Mouse (Mus musculus) embryonic facial prominence, embryonic 15.5 days (tissue): ENCODE results near the gene Xdh. TPM values are rescaled to one million over a fixed set of nuclear protein-coding genes. Genes with fewer than 3 reads are reported as not detected.

Experiments
- ATAC-seq: fragments of 200-750 bp; cut with Nextera tagmentation; 2 replicates; pipeline ENCODE4 v1.8.0; 2017; ENCODE audit warnings: low read depth, moderate TSS enrichment; ENCODE audit not compliant: insufficient number of reproducible peaks, low FRiP score, low TSS enrichment
- H3K27ac ChIP-seq: fragments of 300-500 bp; sonication (generic); replicated peaks from 2 replicates; pipeline ENCODE4 v1.5.1; 2015; ENCODE audit warnings: mild to moderate bottlenecking, inconsistent platforms
- H3K27me3 ChIP-seq: fragments of 300-500 bp; sonication (generic); 2 replicates; pipeline ENCODE4 v1.6.1; 2015; ENCODE audit warnings: inconsistent platforms
- H3K36me3 ChIP-seq: fragments of 300-500 bp; sonication (generic); 2 replicates; pipeline ENCODE4 v1.6.1; 2015; ENCODE audit warnings: mild to moderate bottlenecking, inconsistent platforms
- H3K4me1 ChIP-seq: fragments of 300-500 bp; sonication (generic); 2 replicates; pipeline ENCODE4 v1.6.1; 2015; ENCODE audit warnings: inconsistent platforms
- H3K4me2 ChIP-seq: fragments of 300-500 bp; sonication (generic); replicated peaks from 2 replicates; pipeline ENCODE4 v1.6.1; 2015; ENCODE audit warnings: mild to moderate bottlenecking, inconsistent platforms
- H3K4me3 ChIP-seq: fragments of 300-500 bp; sonication (generic); replicated peaks from 2 replicates; pipeline ENCODE4 v1.5.1; 2015; ENCODE audit warnings: mild to moderate bottlenecking, inconsistent platforms
- H3K9ac ChIP-seq: fragments of 300-500 bp; sonication (generic); 2 replicates; pipeline ENCODE4 v1.6.1; 2015; ENCODE audit warnings: inconsistent platforms
- H3K9me3 ChIP-seq: fragments of 300-500 bp; sonication (generic); replicated peaks from 2 replicates; pipeline ENCODE4 v1.6.1; 2016; ENCODE audit warnings: inconsistent platforms
- WGBS: fragments of 180-500 bp; shearing (Covaris S2); methylation state at CpG from one replicate; pipeline ENCODE4 v1.1.7; 2015; 5-methylcytosine and 5-hydroxymethylcytosine counted together
- polyA plus RNA-seq: library from polyadenylated mRNA; unstranded; fragments of >200 nt; fragmentation: Nextera tagmentation; extraction: Ambion mirVana; gene quantifications from 2 replicates; pipeline ENCODE4 v1.2.1, GENCODE M21; 2015

Xdh gene
- polyA plus RNA-seq, 1 experiment from 2014 or later: 2.8 TPM

- WGBS: 69% methylated on average over 3 of the region's 3 CpGs
- no peaks in the 10 kb centered on the region for H3K4me1 ChIP-seq
- no peaks in the 10 kb centered on the region for H3K27me3 ChIP-seq
- no peaks in the 10 kb centered on the region for H3K36me3 ChIP-seq
- H3K4me2 ChIP-seq: no peak overlapping the region
- no peak overlapping the region for H3K27ac ChIP-seq
- no peaks in the 10 kb centered on the region for H3K9me3 ChIP-seq
- H3K4me3 ChIP-seq: no peak overlapping the region
- ATAC-seq: no peak
- no peak overlapping the region for H3K9ac ChIP-seq
These were observed 8.2 kb downstream of the Xdh start for GRCm38 (mm10) chr17:73941816-73942215.

GRCm38 (mm10) chr17:73937073-73937472 lies 12.9 kb downstream of the Xdh start:
- no peaks in the 10 kb centered on the region for H3K27me3 ChIP-seq
- no peak for ATAC-seq
- no peaks in the 10 kb centered on the region for H3K9me3 ChIP-seq
- no peaks in the 10 kb centered on the region for H3K36me3 ChIP-seq
- H3K27ac ChIP-seq: no peak overlapping the region
- H3K4me1 ChIP-seq: no peaks in the 10 kb centered on the region
- H3K4me3 ChIP-seq: no peak overlapping the region
- no peak overlapping the region for H3K4me2 ChIP-seq
- 55% methylated on average over 7 of the region's 7 CpGs for WGBS
- no peak overlapping the region for H3K9ac ChIP-seq

- Histone ChIP-seq H3K9ac (no peak overlapping the region), H3K36me3 (no peaks in the 10 kb centered on the region), H3K9me3 (no peaks in the 10 kb centered on the region), H3K4me1 (no peaks in the 10 kb centered on the region), H3K4me2 (no peak overlapping the region), H3K4me3 (no peak overlapping the region), H3K27ac (no peak overlapping the region), H3K27me3 (no peaks in the 10 kb centered on the region)
- ATAC-seq: no peak
- WGBS: 81% methylated on average over 4 of the region's 4 CpGs
These were observed 14.8 kb downstream of the Xdh start for GRCm38 (mm10) chr17:73935163-73935562.

GRCm38 (mm10) chr17:73934281-73934680 lies 15.7 kb downstream of the Xdh start:
- Histone ChIP-seq H3K4me1 (no peaks in the 10 kb centered on the region), H3K4me3 (no peak overlapping the region), H3K27ac (no peak overlapping the region), H3K4me2 (no peak overlapping the region), H3K36me3 (no peaks in the 10 kb centered on the region), H3K27me3 (no peaks in the 10 kb centered on the region), H3K9ac (no peak overlapping the region), H3K9me3 (no peaks in the 10 kb centered on the region)
- ATAC-seq: no peak
- 62% methylated on average over 4 of the region's 4 CpGs for WGBS

- H3K36me3 ChIP-seq: no peaks in the 10 kb centered on the region
- 47% methylated on average over 4 of the region's 4 CpGs for WGBS
- no peak for ATAC-seq
- no peak overlapping the region for H3K9ac ChIP-seq
- H3K27me3 ChIP-seq: no peaks in the 10 kb centered on the region
- H3K4me2 ChIP-seq: no peak overlapping the region
- H3K27ac ChIP-seq: no peak overlapping the region; the same call in 1 of the 2 replicates
- no peaks in the 10 kb centered on the region for H3K9me3 ChIP-seq
- H3K4me3 ChIP-seq: no peak overlapping the region
- no peaks in the 10 kb centered on the region for H3K4me1 ChIP-seq
These were observed 16.4 kb downstream of the Xdh start for GRCm38 (mm10) chr17:73933616-73934015.

- no peak for ATAC-seq
- no peak overlapping the region for H3K9ac ChIP-seq
- WGBS: 79% methylated on average over 4 of the region's 4 CpGs
- H3K9me3 ChIP-seq: no peaks in the 10 kb centered on the region
- H3K27me3 ChIP-seq: no peaks in the 10 kb centered on the region
- H3K4me2 ChIP-seq: no peak overlapping the region
- H3K27ac ChIP-seq: no peak overlapping the region
- no peak overlapping the region for H3K4me3 ChIP-seq
- H3K36me3 ChIP-seq: no peaks in the 10 kb centered on the region
- no peaks in the 10 kb centered on the region for H3K4me1 ChIP-seq
These were observed 17.4 kb downstream of the Xdh start for GRCm38 (mm10) chr17:73932497-73933059.

GRCm38 (mm10) chr17:73919520-73919919 lies 30.5 kb downstream of the Xdh start:
- Histone ChIP-seq H3K4me1 (no peaks in the 10 kb centered on the region), H3K9ac (no peak overlapping the region), H3K27me3 (no peaks in the 10 kb centered on the region), H3K27ac (no peak overlapping the region), H3K36me3 (no peaks in the 10 kb centered on the region), H3K4me3 (no peak overlapping the region), H3K9me3 (no peaks in the 10 kb centered on the region), H3K4me2 (no peak overlapping the region)
- 67% methylated on average over 8 of the region's 8 CpGs for WGBS
- no peak for ATAC-seq

GRCm38 (mm10) chr17:73918944-73919381 lies 31.0 kb downstream of the Xdh start:
- Histone ChIP-seq H3K9me3 (no peaks in the 10 kb centered on the region), H3K36me3 (no peaks in the 10 kb centered on the region), H3K4me1 (no peaks in the 10 kb centered on the region), H3K4me2 (no peak overlapping the region), H3K27ac (no peak overlapping the region), H3K27me3 (no peaks in the 10 kb centered on the region), H3K9ac (no peak overlapping the region), H3K4me3 (no peak overlapping the region)
- ATAC-seq: no peak
- WGBS: 60% methylated on average over 7 of the region's 7 CpGs

- ATAC-seq: no peak
- no peaks in the 10 kb centered on the region for H3K27me3 ChIP-seq
- WGBS: 88% methylated on average over 3 of the region's 3 CpGs
These were observed 31.9 kb downstream of the Xdh start for GRCm38 (mm10) chr17:73918138-73918537.

GRCm38 (mm10) chr17:73917713-73918112 lies 32.3 kb downstream of the Xdh start:
- no peaks in the 10 kb centered on the region for H3K27me3 ChIP-seq
- H3K4me1 ChIP-seq: peaks cover under 1% of the 10 kb centered on the region; the same call in 1 of the 2 replicates
- WGBS: 89% methylated on average over 5 of the region's 5 CpGs
- H3K9ac ChIP-seq: no peak overlapping the region
- no peaks in the 10 kb centered on the region for H3K36me3 ChIP-seq
- no peak overlapping the region for H3K4me2 ChIP-seq
- H3K27ac ChIP-seq: no peak overlapping the region
- no peaks in the 10 kb centered on the region for H3K9me3 ChIP-seq
- H3K4me3 ChIP-seq: no peak overlapping the region
- no peak for ATAC-seq

More at GRCm38 (mm10) chr17:73918138-73918537, 31.9 kb downstream of the Xdh start:
- Histone ChIP-seq H3K4me2 (no peak overlapping the region), H3K4me1 (no peaks in the 10 kb centered on the region), H3K9me3 (no peaks in the 10 kb centered on the region), H3K27ac (no peak overlapping the region), H3K9ac (no peak overlapping the region), H3K36me3 (no peaks in the 10 kb centered on the region), H3K4me3 (no peak overlapping the region)

GRCm38 (mm10) chr17:73914730-73915129 lies 35.3 kb downstream of the Xdh start:
- H3K36me3 ChIP-seq: no peaks in the 10 kb centered on the region
- H3K27me3 ChIP-seq: no peaks in the 10 kb centered on the region
- H3K4me1 ChIP-seq: peaks cover 5% of the 10 kb centered on the region; the same call in 1 of the 2 replicates
- H3K27ac ChIP-seq: no peak overlapping the region
- WGBS: 33% methylated on average over 4 of the region's 4 CpGs
- H3K9me3 ChIP-seq: no peaks in the 10 kb centered on the region
- no peak for ATAC-seq
- H3K4me2 ChIP-seq: no peak overlapping the region
- no peak overlapping the region for H3K9ac ChIP-seq
- H3K4me3 ChIP-seq: no peak overlapping the region

- Histone ChIP-seq H3K27ac (no peak overlapping the region), H3K4me2 (no peak overlapping the region), H3K4me3 (no peak overlapping the region), H3K36me3 (no peaks in the 10 kb centered on the region), H3K9ac (no peak overlapping the region), H3K9me3 (no peaks in the 10 kb centered on the region), H3K27me3 (no peaks in the 10 kb centered on the region), H3K4me1 (no peaks in the 10 kb centered on the region)
- 80% methylated on average over 8 of the region's 8 CpGs for WGBS
- no peak for ATAC-seq
These were observed 43.9 kb downstream of the Xdh start for GRCm38 (mm10) chr17:73906076-73906475.
